Mouse (Mus musculus): ENCODE data around the gene Paf1.

GRCm38 (mm10) chr7:28392429-28393271 lies at the start of gene Paf1, which contains the start of gene Med29:
- TF ChIP-seq CTCF (IDR thresholded peaks at IDR 0.05; ENCODE audit: low read depth) = no peak
- no peak; the same call in 1 of the 2 replicates for TF ChIP-seq EP300 (IDR thresholded peaks at IDR 0.05; ENCODE audit: low read depth)

Measured in liver, embryonic 14.5 days (tissue).